Mouse (Mus musculus): ENCODE data around the gene Glis3.

Gene Glis3

GRCm38 (mm10) chr19:28473621-28474020 lies 206.3 kb downstream of the Glis3 start:
- DNase-seq = no peak

GRCm38 (mm10) chr19:28471144-28471543 lies 208.7 kb downstream of the Glis3 start:
- DNase-seq = no peak

- no peak for DNase-seq
Observed at GRCm38 (mm10) chr19:28465779-28466178, 214.1 kb downstream of the Glis3 start.

- peak; percentile 37 for DNase-seq
Observed at GRCm38 (mm10) chr19:28454331-28454730, 225.5 kb downstream of the Glis3 start.

- DNase-seq = peak; percentile 74
Observed at GRCm38 (mm10) chr19:28452951-28453520, 226.8 kb downstream of the Glis3 start.

GRCm38 (mm10) chr19:28448811-28449210 lies 231.1 kb downstream of the Glis3 start:
- DNase-seq = peak; percentile 12

- DNase-seq = no peak
Observed at GRCm38 (mm10) chr19:28442161-28442560, 237.7 kb downstream of the Glis3 start.

GRCm38 (mm10) chr19:28436457-28437148 lies 243.3 kb downstream of the Glis3 start:
- peak; percentile 97 for DNase-seq

- DNase-seq = no peak
Observed at GRCm38 (mm10) chr19:28428220-28428816, 251.6 kb downstream of the Glis3 start.

GRCm38 (mm10) chr19:28424180-28424579 lies 255.7 kb downstream of the Glis3 start:
- no peak for DNase-seq

GRCm38 (mm10) chr19:28422939-28423338 lies 256.9 kb downstream of the Glis3 start:
- DNase-seq = peak; percentile 89

GRCm38 (mm10) chr19:28416069-28416468 lies 263.8 kb downstream of the Glis3 start:
- DNase-seq = no peak

- no peak for DNase-seq
Observed at GRCm38 (mm10) chr19:28408787-28409186, 271.1 kb downstream of the Glis3 start.

- no peak for DNase-seq
Observed at GRCm38 (mm10) chr19:28402956-28403355, 276.9 kb downstream of the Glis3 start.

GRCm38 (mm10) chr19:28395584-28395861 lies 284.4 kb downstream of the Glis3 start:
- no peak for DNase-seq

- DNase-seq = peak; percentile 85
Observed at GRCm38 (mm10) chr19:28394826-28395583, 284.9 kb downstream of the Glis3 start.

GRCm38 (mm10) chr19:28393766-28394165 lies 286.1 kb downstream of the Glis3 start:
- DNase-seq = no peak

- DNase-seq = no peak
Observed at GRCm38 (mm10) chr19:28392838-28393237, 287.0 kb downstream of the Glis3 start.

GRCm38 (mm10) chr19:28390920-28391319 lies 289.0 kb downstream of the Glis3 start:
- no peak for DNase-seq

GRCm38 (mm10) chr19:28389146-28389545 lies 290.7 kb downstream of the Glis3 start:
- no peak for DNase-seq

GRCm38 (mm10) chr19:28383425-28383824 lies 296.5 kb downstream of the Glis3 start:
- DNase-seq = no peak

GRCm38 (mm10) chr19:28382168-28382911 lies 297.5 kb downstream of the Glis3 start:
- no peak for DNase-seq

- DNase-seq = no peak
Observed at GRCm38 (mm10) chr19:28381441-28381840, 298.4 kb downstream of the Glis3 start.
